Mouse (Mus musculus) heart, embryonic 15.5 days (tissue): ENCODE data around the gene Isyna1. TPM values are rescaled to one million over a fixed set of nuclear protein-coding genes. Genes with fewer than 3 reads are reported as not detected.

Experiments used
- ATAC-seq: fragments of 200-750 bp; cut with Nextera tagmentation; replicated peaks from 2 replicates; pipeline ENCODE4 v1.8.0; 2017; ENCODE audit warnings: low read depth, moderate TSS enrichment; ENCODE audit not compliant: insufficient number of reproducible peaks, insufficient read depth, low FRiP score
- H3K27ac ChIP-seq: fragments of 300-500 bp; sonication (generic); 2 replicates; pipeline ENCODE4 v1.5.1; 2015; ENCODE audit warnings: mild to moderate bottlenecking, inconsistent platforms
- H3K27me3 ChIP-seq: fragments of 300-500 bp; sonication (generic); 2 replicates; pipeline ENCODE4 v1.6.1; 2015; ENCODE audit warnings: inconsistent platforms
- H3K36me3 ChIP-seq: fragments of 300-500 bp; sonication (generic); 2 replicates; pipeline ENCODE4 v1.6.1; 2015; ENCODE audit warnings: mild to moderate bottlenecking, inconsistent platforms
- H3K4me1 ChIP-seq: fragments of 300-500 bp; sonication (generic); replicated peaks from 2 replicates; pipeline ENCODE4 v1.6.1; 2015; ENCODE audit warnings: inconsistent platforms
- H3K4me2 ChIP-seq: fragments of 300-500 bp; sonication (generic); 2 replicates; pipeline ENCODE4 v1.6.1; 2015; ENCODE audit warnings: inconsistent platforms, mild to moderate bottlenecking, moderate library complexity
- H3K4me3 ChIP-seq: fragments of 300-500 bp; sonication (generic); 2 replicates; pipeline ENCODE4 v1.5.1; 2015; ENCODE audit warnings: mild to moderate bottlenecking, inconsistent platforms
- H3K9ac ChIP-seq: fragments of 300-500 bp; sonication (generic); 2 replicates; pipeline ENCODE4 v1.6.1; 2015; ENCODE audit warnings: mild to moderate bottlenecking, inconsistent platforms
- H3K9me3 ChIP-seq: fragments of 300-500 bp; sonication (generic); replicated peaks from 2 replicates; pipeline ENCODE4 v1.6.1; 2016; ENCODE audit warnings: inconsistent platforms
- WGBS: fragments of 180-500 bp; shearing (Covaris S2); methylation state at CpG from one replicate; pipeline ENCODE4 v1.1.7; 2015; ENCODE audit warnings: mixed read lengths; 5-methylcytosine and 5-hydroxymethylcytosine counted together
- polyA plus RNA-seq: library from polyadenylated mRNA; unstranded; fragments of >200 nt; fragmentation: Nextera tagmentation; extraction: Ambion mirVana; gene quantifications from 2 replicates; pipeline ENCODE4 v1.2.1, GENCODE M21; 2015

Gene Isyna1
- polyA plus RNA-seq, 1 experiment from 2014 or later = 92.9 TPM

DNA sequence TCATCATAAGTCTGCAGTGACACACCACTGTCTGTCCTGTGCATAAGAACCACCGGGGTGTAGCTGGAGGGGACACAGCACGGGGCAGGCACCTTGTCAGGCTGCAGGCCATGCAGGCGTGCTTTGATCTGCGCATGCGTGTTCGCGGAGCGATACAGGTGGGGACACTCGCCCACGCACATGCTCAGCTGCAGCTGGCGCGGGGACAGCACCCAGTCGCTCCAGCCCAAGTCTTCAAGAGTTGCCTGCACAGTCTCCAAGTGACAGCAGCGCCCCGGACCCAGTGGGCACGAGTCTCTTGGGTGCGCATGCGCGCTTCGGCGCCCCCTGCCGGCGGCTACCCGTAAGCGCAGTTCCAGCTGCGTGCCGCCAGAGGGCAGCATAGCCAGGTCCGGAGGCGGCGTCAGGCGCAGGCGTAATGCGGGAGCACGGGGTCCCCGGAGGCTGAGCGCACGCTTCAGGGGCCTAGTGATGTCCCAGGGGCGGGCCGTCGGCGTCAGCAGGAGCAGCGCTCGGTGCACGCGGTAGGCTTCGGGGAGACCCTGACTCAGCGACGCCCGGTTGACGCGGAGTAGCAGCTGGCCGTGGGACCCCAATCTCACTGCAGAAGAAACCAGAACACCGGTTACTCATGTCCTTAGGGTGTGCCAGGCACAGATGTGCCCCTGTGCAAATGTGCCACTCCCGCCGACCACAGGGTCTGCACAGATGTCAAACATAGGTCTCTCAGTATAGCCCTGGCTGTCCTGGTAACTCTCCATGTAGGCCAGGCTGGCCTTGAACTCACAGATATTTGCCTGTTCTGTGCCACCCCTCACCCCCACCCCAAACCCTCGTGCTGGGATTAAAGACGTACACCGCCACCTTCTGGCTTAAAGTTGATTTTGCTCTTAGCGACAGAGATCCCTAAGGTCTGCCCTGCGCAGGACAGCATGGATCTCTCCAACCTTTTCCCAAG is 35.7 kb downstream of the Isyna1 start:
- H3K4me3 ChIP-seq = peak overlapping the region; percentile 53
- no peaks in the 10 kb centered on the region for H3K9me3 ChIP-seq
- peak overlapping the region; percentile 66 for H3K4me2 ChIP-seq
- H3K4me1 ChIP-seq = peaks cover 50% of the 10 kb centered on the region
- H3K36me3 ChIP-seq = no peaks in the 10 kb centered on the region
- WGBS = 2% methylated on average over 60 of the region's 60 CpGs
- ATAC-seq = peak; percentile 83
- peak overlapping the region; percentile 58 for H3K9ac ChIP-seq
- no peaks in the 10 kb centered on the region for H3K27me3 ChIP-seq
- peak overlapping the region; percentile 73 for H3K27ac ChIP-seq

DNA sequence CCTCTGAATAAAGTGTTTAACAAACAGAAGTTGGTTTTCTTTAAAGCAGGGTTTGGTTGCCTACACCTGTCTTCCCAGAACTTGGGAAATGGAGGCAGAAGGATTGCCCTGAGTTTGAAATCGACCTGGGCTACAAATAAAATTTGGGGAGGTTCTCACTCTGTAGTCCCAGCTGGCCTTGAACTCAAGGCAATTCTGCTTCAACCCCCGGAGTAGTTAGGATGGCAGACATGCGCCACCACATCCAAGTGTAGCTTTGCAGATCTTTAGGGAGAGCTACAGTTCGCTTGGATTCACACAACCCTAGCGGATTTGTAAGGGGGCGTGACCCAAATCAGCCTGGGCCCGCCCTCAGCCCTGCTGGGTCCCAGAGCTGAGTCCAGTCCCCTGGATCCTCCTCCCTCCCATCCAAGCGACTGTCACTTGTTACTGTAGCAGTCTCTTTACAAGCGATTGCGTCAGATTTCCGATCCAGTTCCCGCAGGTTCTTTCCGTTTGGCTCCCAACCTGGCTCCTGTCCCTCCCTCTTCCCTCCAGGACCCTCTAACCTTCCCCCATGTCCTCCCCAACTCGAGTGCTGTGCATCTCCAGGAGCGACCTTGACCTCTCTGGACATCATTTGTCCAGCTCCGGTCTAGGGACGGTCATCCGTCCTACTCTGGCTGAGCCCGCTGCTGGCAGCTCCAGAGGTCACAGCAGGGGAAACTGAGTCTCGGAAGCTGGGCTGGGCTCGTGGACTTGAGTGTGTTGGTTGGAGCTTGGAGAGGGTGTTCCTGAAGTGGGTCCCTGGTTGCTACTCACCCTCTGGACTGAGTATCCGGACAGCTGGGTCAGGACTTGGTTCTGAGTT is 36.6 kb downstream of the Isyna1 start:
- Histone ChIP-seq H3K4me1 (peaks cover 48% of the 10 kb centered on the region), H3K27me3 (no peaks in the 10 kb centered on the region), H3K27ac (peak overlapping the region; percentile 73), H3K4me3 (peak overlapping the region; percentile 53), H3K36me3 (no peaks in the 10 kb centered on the region), H3K4me2 (peak overlapping the region; percentile 66), H3K9ac (peak overlapping the region; percentile 5; the same call in 1 of the 2 replicates), H3K9me3 (no peaks in the 10 kb centered on the region)
- peak; percentile 21; the same call in 1 of the 2 replicates for ATAC-seq
- WGBS = 16% methylated on average over 22 of the region's 22 CpGs

DNA sequence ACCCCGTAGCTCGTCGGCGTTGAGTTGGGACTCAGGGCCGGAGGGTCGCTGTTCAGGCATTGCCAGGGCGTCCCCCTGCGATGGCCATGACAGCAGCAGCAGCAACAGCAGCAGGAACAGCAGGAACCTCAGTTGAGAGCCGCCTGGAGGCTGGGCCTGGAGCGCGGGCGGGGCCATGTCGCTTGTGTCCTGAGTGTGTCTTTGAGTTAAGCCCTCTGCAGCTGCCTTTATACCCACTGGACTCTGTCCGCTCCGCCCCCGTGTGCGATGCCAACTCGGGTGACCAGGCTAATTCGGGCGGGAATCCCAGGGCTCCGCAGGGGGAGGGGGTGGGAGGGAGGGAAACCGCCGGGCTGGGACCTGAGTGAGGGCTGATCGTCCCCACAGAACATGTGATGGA is 37.3 kb downstream of the Isyna1 start:
- H3K27ac ChIP-seq = peak overlapping the region; percentile 73
- H3K27me3 ChIP-seq = no peaks in the 10 kb centered on the region
- no peak; the same call in 1 of the 2 replicates for ATAC-seq
- peak overlapping the region; percentile 66 for H3K4me2 ChIP-seq
- 11% methylated on average over 24 of the region's 24 CpGs for WGBS
- peaks cover 48% of the 10 kb centered on the region for H3K4me1 ChIP-seq
- H3K9me3 ChIP-seq = no peaks in the 10 kb centered on the region
- no peaks in the 10 kb centered on the region for H3K36me3 ChIP-seq
- peak overlapping the region; percentile 53 for H3K4me3 ChIP-seq
- H3K9ac ChIP-seq = no peak overlapping the region

DNA sequence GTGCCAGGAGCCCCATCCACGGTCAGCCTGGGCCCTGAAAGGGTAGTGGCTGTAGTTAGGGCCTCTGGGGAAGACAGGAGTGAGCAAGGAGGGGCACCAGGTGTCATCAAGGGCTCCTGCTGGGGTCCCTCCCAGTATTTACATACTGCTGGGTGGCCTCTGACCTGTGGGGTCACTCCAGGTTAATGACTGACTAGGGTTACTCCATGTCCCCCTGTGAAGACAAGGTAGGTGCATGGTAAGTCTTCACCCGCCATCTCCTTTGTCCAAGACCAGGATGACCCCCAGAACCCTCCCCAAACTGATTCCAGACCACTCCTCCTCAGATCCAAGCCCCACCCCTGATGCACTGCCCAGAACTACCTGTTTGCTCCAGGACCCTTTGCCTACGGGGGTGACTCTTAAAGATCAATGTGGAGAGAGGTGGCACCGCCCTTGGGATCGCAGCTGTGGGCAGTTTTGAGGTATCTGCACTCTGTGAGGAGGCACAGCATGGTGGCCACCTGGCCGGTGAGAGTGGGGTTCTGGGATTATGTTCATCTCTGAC is 38.2 kb downstream of the Isyna1 start, which contains the start of gene Gdf15:
Gdf15 (minus strand) TSS at position 111 of the 547 bp plus-strand sequence.
- Histone ChIP-seq H3K27ac (peak within 1 kb of the TSS; percentile 73), H3K4me1 (peaks cover 51% of the 10 kb centered on the region), H3K9me3 (no peaks in the 10 kb centered on the region), H3K27me3 (no peaks in the 10 kb centered on the region), H3K4me2 (peak within 1 kb of the TSS; percentile 66), H3K36me3 (no peaks in the 10 kb centered on the region), H3K9ac (no peak within 1 kb of the TSS), H3K4me3 (peak within 1 kb of the TSS; percentile 53)
- ATAC-seq = no peak
- WGBS = 83% methylated on average over 6 of the region's 6 CpGs

DNA sequence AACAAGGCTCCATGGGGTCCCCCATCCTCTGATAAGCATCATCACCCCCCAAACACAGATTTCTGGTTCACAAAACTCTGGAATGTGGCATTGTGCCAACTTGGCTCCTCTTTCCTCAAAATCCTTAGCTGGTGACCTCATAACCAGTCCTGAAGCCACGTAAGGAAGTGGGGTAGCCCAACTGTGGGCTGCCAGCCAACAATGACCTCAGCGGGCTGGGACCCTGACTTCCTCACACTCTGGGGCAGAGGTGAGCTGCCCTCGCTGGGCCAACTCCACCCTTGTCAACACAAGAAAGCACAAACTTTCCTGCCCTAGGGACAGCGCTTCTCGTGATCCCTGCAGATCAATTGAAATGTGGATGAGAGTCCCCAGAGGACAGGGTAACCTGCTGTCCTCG is 39.9 kb downstream of the Isyna1 start:
- Histone ChIP-seq H3K27me3 (no peaks in the 10 kb centered on the region), H3K4me3 (no peak overlapping the region), H3K9me3 (no peaks in the 10 kb centered on the region), H3K9ac (no peak overlapping the region), H3K36me3 (no peaks in the 10 kb centered on the region), H3K27ac (peak overlapping the region; percentile 64), H3K4me1 (peaks cover 61% of the 10 kb centered on the region), H3K4me2 (no peak overlapping the region)
- WGBS = 23% methylated on average over 6 of the region's 6 CpGs
- ATAC-seq = no peak

DNA sequence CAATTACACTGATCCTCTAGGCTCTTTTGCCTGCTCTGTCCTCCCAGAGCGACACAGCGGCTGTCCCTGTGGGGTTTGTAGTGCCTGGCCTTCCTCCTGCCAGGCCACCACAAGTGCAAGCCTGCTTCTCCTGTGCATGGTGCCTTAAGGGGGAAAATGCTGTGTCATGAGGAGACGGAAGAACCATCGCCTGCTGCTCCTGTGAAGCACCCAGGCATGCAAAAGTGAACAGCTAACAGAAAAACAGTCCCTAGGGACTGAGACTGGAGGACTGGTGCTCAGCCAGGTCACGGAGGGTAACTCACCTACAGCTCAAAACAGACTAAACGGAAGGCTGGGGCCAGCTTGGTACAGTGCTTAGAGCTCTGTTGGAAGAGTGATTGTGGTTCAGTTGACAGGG is 41.4 kb downstream of the Isyna1 start:
- Histone ChIP-seq H3K27ac (0 out of 2 replicates have a peak overlapping the region, but pooled peaks have one; percentile 1), H3K36me3 (no peaks in the 10 kb centered on the region), H3K9ac (no peak overlapping the region), H3K4me1 (peaks cover 54% of the 10 kb centered on the region), H3K9me3 (no peaks in the 10 kb centered on the region), H3K4me2 (no peak overlapping the region), H3K4me3 (no peak overlapping the region), H3K27me3 (no peaks in the 10 kb centered on the region)
- ATAC-seq = no peak
- 80% methylated on average over 6 of the region's 6 CpGs for WGBS

DNA sequence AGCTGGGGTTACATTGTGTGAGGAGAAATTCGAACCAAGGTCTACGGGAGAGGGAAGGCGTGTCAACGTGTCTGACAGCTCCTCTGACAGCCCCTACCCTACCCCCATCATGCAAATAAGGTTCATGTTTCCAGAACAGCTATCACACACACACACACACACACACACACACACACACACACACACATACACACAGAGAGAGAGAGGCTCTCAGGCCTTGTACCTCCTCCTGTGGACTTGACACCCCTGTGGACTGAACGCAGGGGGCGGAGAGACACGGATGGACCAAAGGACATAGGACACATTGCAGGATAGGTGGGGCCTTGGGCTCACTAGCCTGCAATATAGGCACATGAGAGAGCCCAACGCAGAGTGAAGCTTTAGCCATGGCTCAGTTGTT is 42.7 kb downstream of the Isyna1 start:
- H3K27ac ChIP-seq = no peak overlapping the region
- WGBS = 60% methylated on average over 8 of the region's 8 CpGs
- H3K9me3 ChIP-seq = no peaks in the 10 kb centered on the region
- ATAC-seq = no peak
- no peaks in the 10 kb centered on the region for H3K27me3 ChIP-seq
- H3K4me3 ChIP-seq = no peak overlapping the region
- H3K4me1 ChIP-seq = peaks cover 41% of the 10 kb centered on the region
- H3K4me2 ChIP-seq = no peak overlapping the region
- no peaks in the 10 kb centered on the region for H3K36me3 ChIP-seq
- H3K9ac ChIP-seq = no peak overlapping the region

DNA sequence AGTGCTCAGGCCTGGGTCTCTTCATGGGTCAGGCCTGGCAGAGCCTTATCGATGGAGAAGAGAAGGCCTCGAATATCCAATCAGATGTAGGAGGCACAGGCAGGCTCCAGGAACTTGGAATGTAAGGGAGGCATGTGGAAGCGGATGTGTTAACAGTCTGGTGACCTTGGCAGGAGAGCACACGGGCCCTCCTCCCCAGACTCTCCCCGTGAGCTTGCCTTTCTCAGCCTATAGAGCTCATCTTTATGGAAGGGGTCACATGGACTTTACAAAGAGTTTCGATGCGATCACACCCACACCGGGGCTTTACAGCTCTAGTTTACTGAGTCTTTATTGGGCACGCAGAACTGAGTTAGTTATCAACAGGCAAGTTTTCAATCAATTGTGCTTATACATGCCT is 44.6 kb downstream of the Isyna1 start:
- WGBS = 52% methylated on average over 9 of the region's 9 CpGs
- Histone ChIP-seq H3K36me3 (no peaks in the 10 kb centered on the region), H3K4me1 (peaks cover 30% of the 10 kb centered on the region), H3K9me3 (no peaks in the 10 kb centered on the region), H3K4me3 (no peak overlapping the region), H3K27me3 (no peaks in the 10 kb centered on the region), H3K27ac (no peak overlapping the region; the same call in 1 of the 2 replicates), H3K9ac (no peak overlapping the region), H3K4me2 (no peak overlapping the region)
- ATAC-seq = no peak

DNA sequence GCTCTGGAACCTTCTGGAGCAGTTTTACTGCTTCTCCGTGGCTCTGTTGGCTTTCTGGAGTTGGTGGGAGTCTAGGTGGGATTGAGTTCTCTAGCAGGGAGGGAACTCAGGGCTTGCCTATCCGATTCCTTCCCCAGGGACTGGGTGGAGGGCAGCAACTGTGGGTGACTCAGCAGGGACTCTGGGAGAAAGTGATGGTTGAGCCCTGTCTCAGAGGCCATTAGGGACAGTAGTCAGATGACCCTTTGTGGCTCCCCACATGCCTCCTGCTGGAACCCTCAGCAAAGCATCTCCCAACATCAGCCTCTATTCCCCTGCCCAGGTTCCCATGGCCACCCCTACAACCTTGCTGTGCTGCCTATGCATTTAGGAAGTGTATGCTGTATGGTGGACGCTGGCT is 48.8 kb downstream of the Isyna1 start:
- H3K4me1 ChIP-seq = peaks cover 41% of the 10 kb centered on the region
- no peak overlapping the region for H3K27ac ChIP-seq
- H3K4me3 ChIP-seq = no peak overlapping the region
- 70% methylated on average over 3 of the region's 3 CpGs for WGBS
- H3K9ac ChIP-seq = no peak overlapping the region
- ATAC-seq = no peak
- H3K9me3 ChIP-seq = no peaks in the 10 kb centered on the region
- no peak overlapping the region for H3K4me2 ChIP-seq
- no peaks in the 10 kb centered on the region for H3K27me3 ChIP-seq
- no peaks in the 10 kb centered on the region for H3K36me3 ChIP-seq

DNA sequence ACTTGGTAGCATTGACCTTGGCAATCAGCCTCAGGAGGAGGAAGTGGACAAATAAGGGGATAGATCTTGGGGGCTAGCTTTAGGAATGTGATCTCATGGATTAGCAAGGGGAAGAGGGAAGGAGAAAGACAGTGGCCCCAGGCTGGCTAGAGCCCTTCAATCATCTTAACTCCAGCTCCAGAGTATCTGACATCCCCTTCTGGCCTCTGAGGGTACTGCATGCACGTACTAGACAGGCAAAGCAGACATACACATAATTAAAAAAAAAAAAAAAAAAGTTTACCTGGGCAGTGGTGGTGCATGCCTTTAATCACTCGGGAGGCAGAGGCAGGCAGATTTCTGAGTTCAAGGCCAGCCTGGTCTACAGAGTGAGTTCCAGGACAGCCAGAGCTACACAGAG is 49.9 kb downstream of the Isyna1 start:
- H3K36me3 ChIP-seq = no peaks in the 10 kb centered on the region
- H3K4me1 ChIP-seq = peaks cover 43% of the 10 kb centered on the region
- no peaks in the 10 kb centered on the region for H3K27me3 ChIP-seq
- ATAC-seq = no peak
- WGBS = 89% methylated on average over 2 of the region's 2 CpGs
- no peak overlapping the region for H3K27ac ChIP-seq
- H3K4me2 ChIP-seq = no peak overlapping the region
- no peak overlapping the region for H3K9ac ChIP-seq
- H3K9me3 ChIP-seq = no peaks in the 10 kb centered on the region
- H3K4me3 ChIP-seq = no peak overlapping the region
